Mouse (Mus musculus) CH12.LX (cell line): ENCODE measurements around the gene Dcst1. TPM values are rescaled to one million over a fixed set of nuclear protein-coding genes. Genes with fewer than 3 reads are reported as not detected.

Source experiments
- DNase-seq: peaks from one replicate; pipeline ENCODE4 v3.0.0-alpha.2; 2013; ENCODE audit errors: extremely low read depth
- H3K27ac ChIP-seq: 2 replicates; pipeline ENCODE4 v1.5.1; 2012; ENCODE audit warnings: low read depth, mild to moderate bottlenecking, control low read depth, moderate library complexity; ENCODE audit not compliant: insufficient read depth
- H3K27me3 ChIP-seq: replicated peaks from 2 replicates; pipeline ENCODE3; 2012; ENCODE audit warnings: inconsistent platforms
- H3K36me3 ChIP-seq, 2 experiments: replicated peaks in 1 of 2; 2 replicates each; pipeline versions ENCODE3 to v1.6.1; 2012; ENCODE audit warnings: inconsistent platforms in 1 of 2, low read length in 1 of 2, mild to moderate bottlenecking in 1 of 2, mixed read lengths in 1 of 2, moderate library complexity in 1 of 2; ENCODE audit not compliant: control insufficient read depth in 1 of 2, insufficient read depth in 1 of 2
- H3K4me1 ChIP-seq, 2 experiments: 2 replicates each; pipeline ENCODE4 v1.6.1; 2012; ENCODE audit warnings: inconsistent platforms in 1 of 2, moderate library complexity in 1 of 2; ENCODE audit not compliant: insufficient read depth in 2 of 2, control insufficient read depth in 1 of 2
- H3K4me2 ChIP-seq: 2 replicates; pipeline ENCODE4 v1.6.1; 2012; ENCODE audit warnings: low read depth, mild to moderate bottlenecking, control low read depth; ENCODE audit not compliant: poor library complexity, insufficient read depth, severe bottlenecking
- H3K4me3 ChIP-seq, 3 experiments: fragments of 150-350 bp in 1 of 3; sonication (generic) in 1 of 3; replicated peaks in 1 of 3; 2 replicates each; pipeline versions ENCODE3 to v1.5.1; 2011 to 2012; ENCODE audit warnings: low read depth in 2 of 3, low read length in 2 of 3, mild to moderate bottlenecking in 2 of 3, moderate library complexity in 2 of 3, control low read depth in 1 of 3, improper control_type of control experiment in 1 of 3, inconsistent platforms in 1 of 3, mixed read lengths in 1 of 3; ENCODE audit not compliant: poor library complexity in 1 of 3
- H3K79me2 ChIP-seq: replicated peaks from 2 replicates; pipeline ENCODE4 v1.6.1; 2012; ENCODE audit warnings: mild to moderate bottlenecking, moderate library complexity; ENCODE audit not compliant: control insufficient read depth, poor library complexity, insufficient read depth, severe bottlenecking; ENCODE audit errors: extremely low read depth
- H3K9ac ChIP-seq: 2 replicates; pipeline ENCODE4 v1.6.1; 2012; ENCODE audit warnings: low read depth, mild to moderate bottlenecking, control low read depth, moderate library complexity; ENCODE audit not compliant: insufficient read depth
- H3K9me3 ChIP-seq: replicated peaks from 2 replicates; pipeline ENCODE3; 2012; ENCODE audit warnings: low read length, inconsistent platforms, mixed read lengths
- BHLHE40 ChIP-seq: IDR thresholded peaks from 2 replicates; pipeline ENCODE4 v1.6.1; 2011; ENCODE audit warnings: mild to moderate bottlenecking, low read depth, low read length, improper control_type of control experiment
- CHD1 ChIP-seq: IDR thresholded peaks from 2 replicates; pipeline ENCODE4 v1.6.1; 2012; ENCODE audit warnings: low read depth, low read length, improper control_type of control experiment, inconsistent platforms
- CHD2 ChIP-seq: IDR thresholded peaks from 2 replicates; pipeline ENCODE4 v1.6.1; 2011; ENCODE audit warnings: low read length, improper control_type of control experiment
- ETS1 ChIP-seq: conservative IDR thresholded peaks from 2 replicates; pipeline ENCODE4 v1.6.1; 2012; ENCODE audit warnings: low read depth, mild to moderate bottlenecking, inconsistent platforms, low read length, improper control_type of control experiment, moderate library complexity
- IRF4 ChIP-seq: IDR thresholded peaks from 2 replicates; pipeline ENCODE4 v1.6.1; 2014; ENCODE audit warnings: low read depth, mild to moderate bottlenecking, inconsistent platforms, low read length, improper control_type of control experiment
- MAZ ChIP-seq: IDR thresholded peaks from 2 replicates; pipeline ENCODE4 v1.6.1; 2012; ENCODE audit warnings: low read depth, mild to moderate bottlenecking, inconsistent platforms, low read length, improper control_type of control experiment, moderate library complexity
- MEF2A ChIP-seq: IDR thresholded peaks from 2 replicates; pipeline ENCODE4 v1.6.1; 2014; ENCODE audit warnings: low read depth, mild to moderate bottlenecking, inconsistent platforms, low read length, improper control_type of control experiment, borderline replicate concordance
- NELFE ChIP-seq: IDR thresholded peaks from 2 replicates; pipeline ENCODE4 v1.6.1; 2011; ENCODE audit warnings: low read depth, low read length, improper control_type of control experiment
- PAX5 ChIP-seq: IDR thresholded peaks from 2 replicates; pipeline ENCODE4 v1.6.1; 2012; ENCODE audit warnings: low read length, inconsistent platforms, mixed read lengths
- SIN3A ChIP-seq: IDR thresholded peaks from 2 replicates; pipeline ENCODE4 v1.6.1; 2012; ENCODE audit warnings: low read length, improper control_type of control experiment, inconsistent platforms
- TBP ChIP-seq: conservative IDR thresholded peaks from 2 replicates; pipeline ENCODE4 v1.6.1; 2011; ENCODE audit warnings: low read depth, low read length, improper control_type of control experiment
- TCF12 ChIP-seq: IDR thresholded peaks from 2 replicates; pipeline ENCODE4 v1.6.1; 2014; ENCODE audit warnings: low read depth, mild to moderate bottlenecking, inconsistent platforms, low read length, improper control_type of control experiment
- ZC3H11A ChIP-seq: IDR thresholded peaks from 2 replicates; pipeline ENCODE4 v1.6.1; 2012; ENCODE audit warnings: low read depth, mild to moderate bottlenecking, inconsistent platforms, low read length, improper control_type of control experiment
- ZMIZ1 ChIP-seq: IDR thresholded peaks from 2 replicates; pipeline ENCODE4 v1.6.1; 2012; ENCODE audit warnings: low read depth, mild to moderate bottlenecking, inconsistent platforms, low read length, improper control_type of control experiment
- ZNF384 ChIP-seq: IDR thresholded peaks from 2 replicates; pipeline ENCODE4 v1.6.1; 2012; ENCODE audit warnings: low read depth, low read length, improper control_type of control experiment, inconsistent platforms
- dilution Hi-C: fragments of 300-500 bp; cut with MboI; formaldehyde crosslinking; loops from 2 replicates; pipeline ENCODE4 v1.14.3; 2020; ENCODE audit warnings: low sequenced_read_pairs; ENCODE audit not compliant: extremely low pct_unique_long_range_greater_than_20kb, extremely low pct_ligation_motif_present
- in situ Hi-C: fragments of 300-500 bp; cut with MboI; formaldehyde crosslinking; loops from 3 replicates; pipeline ENCODE4 v1.14.3; 2019; ENCODE audit warnings: low sequenced_read_pairs, low pct_ligation_motif_present, low pct_unique_long_range_greater_than_20kb, mixed read lengths
- polyA plus RNA-seq: library from polyadenylated mRNA; unstranded; fragments of >175 nt; gene quantifications from 2 replicates; pipeline ENCODE4 v1.2.1, GENCODE M21; 2012; ENCODE audit warnings: low read depth; ENCODE audit not compliant: insufficient read length
- total RNA-seq, 2 experiments: library from RNA; depleted of rRNA; stranded (reverse); fragments of 300-350 nt in 1 of 2; fragments of >200 nt in 1 of 2; gene quantifications; 2 replicates each; pipeline ENCODE4 v1.2.3; 2012 to 2014

The Dcst1 gene
- total and polyA plus RNA-seq, 3 experiments, result 0.04 to 0.10 TPM; not detected in 1

DNA sequence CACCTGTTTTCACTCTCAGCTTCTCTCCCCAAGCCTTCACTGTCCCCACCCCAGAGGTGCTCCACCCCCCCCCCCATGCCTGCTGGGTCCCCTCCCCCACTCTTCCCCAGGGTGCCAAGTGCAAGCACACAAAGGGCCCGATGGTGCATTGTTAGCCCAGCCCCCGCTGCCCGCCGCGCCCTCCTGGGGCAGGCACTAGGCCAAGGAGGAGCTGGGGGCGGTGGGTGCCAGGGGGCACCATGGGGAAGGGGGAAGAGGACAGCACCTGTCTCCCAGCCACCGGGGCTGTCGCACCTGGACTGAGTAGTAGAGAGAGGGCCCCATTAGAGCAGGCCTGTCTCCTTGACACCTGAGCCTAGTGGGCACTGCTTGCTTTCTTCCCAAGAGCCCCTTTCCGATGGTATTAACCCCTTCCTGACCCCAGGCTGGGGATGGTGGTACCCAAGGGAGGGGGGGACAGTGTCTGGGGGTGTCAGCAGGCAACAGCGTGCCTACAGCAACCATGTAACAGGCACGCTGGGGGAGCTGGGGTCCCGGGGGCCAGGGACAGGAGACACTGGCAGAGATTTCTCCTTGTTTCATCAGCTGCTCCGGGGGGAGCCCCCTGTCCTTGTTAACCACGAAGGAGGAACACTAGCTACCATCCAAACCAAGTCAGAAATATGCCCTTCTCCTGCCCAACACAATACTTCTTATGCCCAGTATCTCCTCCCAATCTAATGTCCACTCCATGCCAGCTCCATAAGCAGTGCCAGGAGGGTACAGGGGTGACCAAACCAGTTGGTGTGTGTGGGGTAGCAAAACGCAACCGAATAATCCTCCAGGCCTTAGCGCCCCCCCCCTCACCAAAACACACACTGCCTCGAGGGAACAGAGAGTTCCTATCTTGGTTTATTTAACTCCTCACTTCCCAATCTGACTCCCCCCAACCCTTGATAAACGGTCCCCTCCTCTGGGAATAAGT is 25.9 kb upstream of the Dcst1 start:
- H3K9me3 ChIP-seq, result no peaks in the 10 kb centered on the region
- DNase-seq, result peak; percentile 67
- H3K36me3 ChIP-seq, result peaks cover 0 to 4% of the 10 kb centered on the region in 2 experiments
- peak overlapping the region; percentile 99 for H3K27ac ChIP-seq
- peaks cover 6 to 53% of the 10 kb centered on the region in 2 experiments for H3K4me1 ChIP-seq
- dilution Hi-C loops, result no loop called here
- TF ChIP-seq ZMIZ1 (no peak), CHD1 (no peak), MAZ (peak; percentile 64; the same call in 1 of the 2 replicates), TCF12 (peak; percentile 22), IRF4 (no peak), CHD2 (peak; percentile 53; the same call in 1 of the 2 replicates), BHLHE40 (0 out of 2 replicates have a peak, but pooled peaks have one; percentile 15), TBP (0 out of 2 replicates have a peak, but pooled peaks have one; percentile 23), NELFE (0 out of 2 replicates have a peak, but pooled peaks have one; percentile 7), MEF2A (peak; percentile 7; the same call in 1 of the 2 replicates), ZNF384 (no peak)
- H3K79me2 ChIP-seq, result peaks cover 32% of the 10 kb centered on the region
- H3K9ac ChIP-seq, result peak overlapping the region; percentile 97
- peak overlapping the region; percentile 79 for H3K4me2 ChIP-seq
- H3K4me3 ChIP-seq, result peak overlapping the region; percentile 60 to 86 (median 85)
- in situ Hi-C loops, result no loop called here
- H3K27me3 ChIP-seq, result no peaks in the 10 kb centered on the region

GRCm38 (mm10) chr3:89390111-89390515 is 25.1 kb upstream of the Dcst1 start:
- peak overlapping the region; percentile 97 for H3K9ac ChIP-seq
- peaks cover 0 to 4% of the 10 kb centered on the region in 2 experiments for H3K36me3 ChIP-seq
- peak overlapping the region; percentile 99 for H3K27ac ChIP-seq
- 0 out of 2 replicates have a peak, but pooled peaks have one; percentile 0 for TF ChIP-seq SIN3A
- no peak for TF ChIP-seq PAX5
- TF ChIP-seq ZC3H11A, result no peak
- TF ChIP-seq IRF4, result peak; percentile 74
- TF ChIP-seq BHLHE40, result peak; percentile 7; the same call in 1 of the 2 replicates
- no peak for TF ChIP-seq ETS1
- TF ChIP-seq, all 38 proteins: peak for 3
- Histone ChIP-seq H3K27me3 (no peaks in the 10 kb centered on the region), H3K79me2 (peaks cover 39% of the 10 kb centered on the region), H3K4me3 (peak overlapping the region; percentile 51 to 59 (median 54)), H3K4me1 (peaks cover 6 to 54% of the 10 kb centered on the region in 2 experiments), H3K9me3 (no peaks in the 10 kb centered on the region), H3K4me2 (peak overlapping the region; percentile 79)
- in situ Hi-C loops (no loop called here), dilution Hi-C loops (no loop called here)
- DNase-seq, result no peak
